Mouse (Mus musculus) myocyte (in vitro differentiated cells): ENCODE measurements around the gene Olfr1106. TPM values are rescaled to one million over a fixed set of nuclear protein-coding genes. Genes with fewer than 3 reads are reported as not detected.

Experiments used
- H3K27me3 ChIP-seq: one replicate; pipeline ENCODE4 v1.6.1; 2011; ENCODE audit not compliant: control insufficient read depth, insufficient read depth, insufficient read length
- H3K36me3 ChIP-seq: one replicate; pipeline ENCODE4 v1.6.1; 2011; ENCODE audit not compliant: control insufficient read depth, insufficient read depth
- H3K4me2 ChIP-seq: one replicate; pipeline ENCODE4 v1.6.1; 2011; ENCODE audit warnings: low read depth, control low read depth
- H3K4me3 ChIP-seq: one replicate; pipeline ENCODE4 v1.5.1; 2011; ENCODE audit warnings: mild to moderate bottlenecking, control low read depth, moderate library complexity
- H3K79me2 ChIP-seq: one replicate; pipeline ENCODE4 v1.6.1; 2011; ENCODE audit not compliant: control insufficient read depth, insufficient read depth
- H3ac ChIP-seq: one replicate; pipeline ENCODE4 v1.6.1; 2011; ENCODE audit not compliant: control insufficient read depth, insufficient read length
- CEBPB ChIP-seq: IDR thresholded peaks from 2 replicates; pipeline ENCODE4 v1.6.1; 2011; ENCODE audit warnings: mild to moderate bottlenecking, moderate library complexity; ENCODE audit not compliant: poor library complexity, insufficient read depth, severe bottlenecking
- E2F4 ChIP-seq: IDR thresholded peaks from one replicate; pipeline ENCODE4 v1.6.1; 2011; ENCODE audit warnings: mild to moderate bottlenecking, control low read depth, moderate library complexity; ENCODE audit not compliant: insufficient read depth
- MAX ChIP-seq: IDR thresholded peaks from one replicate; pipeline ENCODE4 v1.6.1; 2011; ENCODE audit warnings: low read depth, mild to moderate bottlenecking, control low read depth
- MYOD1 ChIP-seq, 3 experiments: IDR thresholded peaks; one replicate each; pipeline ENCODE4 v1.6.1; 2011; ENCODE audit warnings: control low read depth in 2 of 3, low read depth in 2 of 3, mild to moderate bottlenecking in 2 of 3, moderate library complexity in 1 of 3; ENCODE audit not compliant: insufficient read length in 2 of 3, control insufficient read depth in 1 of 3
- MYOG ChIP-seq, 3 experiments: IDR thresholded peaks; one replicate each; pipeline ENCODE4 v1.6.1; 2011; ENCODE audit warnings: control low read depth in 2 of 3, low read depth in 2 of 3, mild to moderate bottlenecking in 2 of 3; ENCODE audit not compliant: insufficient read length in 2 of 3, control insufficient read depth in 1 of 3, insufficient read depth in 1 of 3
- POLR2A ChIP-seq: IDR thresholded peaks from one replicate; pipeline ENCODE4 v1.6.1; 2011; ENCODE audit warnings: low read depth, mild to moderate bottlenecking, control low read depth, moderate library complexity; ENCODE audit not compliant: insufficient read length
- POLR2AphosphoS2 ChIP-seq: IDR thresholded peaks from one replicate; pipeline ENCODE4 v1.6.1; 2011; ENCODE audit warnings: low read depth, control low read depth; ENCODE audit not compliant: insufficient read length
- REST ChIP-seq: IDR thresholded peaks from one replicate; pipeline ENCODE4 v1.6.1; 2011; ENCODE audit warnings: mild to moderate bottlenecking, control low read depth, moderate library complexity; ENCODE audit not compliant: insufficient read depth, insufficient read length
- SRF ChIP-seq: IDR thresholded peaks from one replicate; pipeline ENCODE4 v1.6.1; 2011; ENCODE audit warnings: low read depth; ENCODE audit not compliant: control insufficient read depth, insufficient read length
- TCF12 ChIP-seq: IDR thresholded peaks from one replicate; pipeline ENCODE4 v1.6.1; 2011; ENCODE audit warnings: mild to moderate bottlenecking, control low read depth; ENCODE audit not compliant: poor library complexity, insufficient read depth, severe bottlenecking
- TCF3 ChIP-seq: IDR thresholded peaks from one replicate; pipeline ENCODE4 v1.6.1; 2011; ENCODE audit warnings: low read depth, control low read depth; ENCODE audit not compliant: insufficient read length
- USF1 ChIP-seq: IDR thresholded peaks from one replicate; pipeline ENCODE4 v1.6.1; 2011; ENCODE audit warnings: low read depth, mild to moderate bottlenecking, control low read depth, moderate library complexity
- polyA plus RNA-seq: library from polyadenylated mRNA; unstranded; fragments of >200 nt; fragmentation: generic; extraction: Trizol; gene quantifications from one replicate; pipeline ENCODE4 v1.2.1, GENCODE M21; 2012; ENCODE audit warnings: missing spikeins

Gene Olfr1106
- not detected for polyA plus RNA-seq

DNA sequence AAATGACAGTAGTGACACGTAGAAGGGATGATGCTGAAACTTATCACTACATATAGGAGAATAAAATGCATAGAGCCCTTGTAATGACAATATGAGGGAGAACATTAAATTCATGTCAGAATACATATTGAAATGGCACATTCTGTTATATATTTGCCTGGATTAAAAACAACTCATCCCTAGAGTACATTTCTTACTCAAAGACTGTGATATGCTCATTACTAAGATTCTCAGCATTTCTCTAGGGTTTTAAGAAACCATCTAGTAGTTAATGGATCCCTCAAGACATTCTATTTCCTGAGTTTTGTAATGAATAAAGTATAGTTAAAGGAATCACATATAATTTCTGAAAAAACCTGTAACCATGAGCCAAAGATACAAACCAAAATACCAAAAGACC lies at the start of gene Olfr1106:
Olfr1106 (minus strand) TSS at position 101 of the 400 bp plus-strand sequence.
- TF ChIP-seq POLR2A (no peak), SRF (no peak), E2F4 (no peak), TCF3 (no peak), MYOG (IDR thresholded peaks at IDR 0.05; ENCODE audit: control insufficient read depth in 1 of 3, insufficient read depth in 1 of 3, insufficient read length in 2 of 3, low read depth in 2 of 3) (no peak)

GRCm38 (mm10) chr2:87095908-87096307 lies 43.8 kb upstream of the Olfr1106 start, which contains the start of gene Olfr1109:
Gene Olfr1109 (minus strand): TSS chr2:87096008.
- H3K4me3 ChIP-seq = no peak within 1 kb of the TSS
- TF ChIP-seq MYOG (IDR thresholded peaks at IDR 0.05; ENCODE audit: control insufficient read depth in 1 of 3, insufficient read depth in 1 of 3, insufficient read length in 2 of 3, low read depth in 2 of 3) = no peak
- no peak for TF ChIP-seq MYOD1 (IDR thresholded peaks at IDR 0.05; ENCODE audit: control insufficient read depth in 1 of 3, insufficient read length in 2 of 3, low read depth in 2 of 3)
- no peak for TF ChIP-seq POLR2A
- TF ChIP-seq POLR2AphosphoS2 = no peak
- no peak for TF ChIP-seq TCF12
- TF ChIP-seq CEBPB = no peak
- TF ChIP-seq TCF3 = no peak
- no peak for TF ChIP-seq MAX
- no peak for TF ChIP-seq USF1
- no peak for TF ChIP-seq REST
- no peaks in the 10 kb centered on the region for H3K27me3 ChIP-seq
- no peaks in the 10 kb centered on the region for H3K36me3 ChIP-seq
- no peak within 1 kb of the TSS for H3K4me2 ChIP-seq
- no peaks in the 10 kb centered on the region for H3K79me2 ChIP-seq
- no peak within 1 kb of the TSS for H3ac ChIP-seq

More for the DNA sequence above, at the start of gene Olfr1106:
- no peaks in the 10 kb centered on the region for H3K36me3 ChIP-seq
- H3K79me2 ChIP-seq = no peaks in the 10 kb centered on the region
- no peak within 1 kb of the TSS for H3K4me3 ChIP-seq
- H3K4me2 ChIP-seq = no peak within 1 kb of the TSS
- no peak within 1 kb of the TSS for H3ac ChIP-seq
- H3K27me3 ChIP-seq = no peaks in the 10 kb centered on the region

GRCm38 (mm10) chr2:87075717-87076116 lies 23.6 kb upstream of the Olfr1106 start, which contains the start of gene Olfr1107:
Gene Olfr1107 (minus strand): TSS chr2:87075817.
- H3ac ChIP-seq = no peak within 1 kb of the TSS
- H3K4me3 ChIP-seq = no peak within 1 kb of the TSS
- no peaks in the 10 kb centered on the region for H3K36me3 ChIP-seq
- no peak within 1 kb of the TSS for H3K4me2 ChIP-seq
- no peaks in the 10 kb centered on the region for H3K27me3 ChIP-seq
- H3K79me2 ChIP-seq = no peaks in the 10 kb centered on the region
- no peak for TF ChIP-seq MYOG (IDR thresholded peaks at IDR 0.05; ENCODE audit: control insufficient read depth in 1 of 3, insufficient read depth in 1 of 3, insufficient read length in 2 of 3, low read depth in 2 of 3)

GRCm38 (mm10) chr2:87036431-87036830 lies 15.6 kb downstream of the Olfr1106 start, which contains the start of gene Olfr1105:
Gene Olfr1105 (minus strand): TSS chr2:87036531.
- Histone ChIP-seq H3K79me2 (no peaks in the 10 kb centered on the region), H3K4me2 (no peak within 1 kb of the TSS), H3ac (no peak within 1 kb of the TSS), H3K27me3 (no peaks in the 10 kb centered on the region), H3K36me3 (no peaks in the 10 kb centered on the region), H3K4me3 (no peak within 1 kb of the TSS)
- TF ChIP-seq POLR2A (no peak), POLR2AphosphoS2 (no peak), TCF12 (no peak), MAX (no peak), E2F4 (no peak), USF1 (no peak)

DNA sequence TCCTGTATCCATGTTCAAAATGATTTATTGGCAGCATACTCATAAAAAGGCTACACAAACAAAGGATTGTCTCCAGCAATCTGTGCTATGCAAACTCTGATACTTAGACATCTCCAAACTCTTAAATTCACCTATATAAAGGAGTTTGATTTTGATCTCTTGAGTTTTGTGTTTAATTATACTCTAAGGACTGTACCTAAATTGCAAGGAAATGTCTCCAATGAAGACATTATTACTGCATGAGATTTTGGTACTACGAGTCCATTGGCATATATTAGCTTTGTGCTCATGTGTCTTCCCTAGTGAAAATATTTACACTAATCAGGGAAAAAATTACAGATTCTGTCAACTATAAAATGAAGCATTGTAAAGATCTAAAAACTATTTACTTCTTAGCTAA lies 25.1 kb downstream of the Olfr1106 start, which contains the start of gene Olfr1104:
Olfr1104 (minus strand) TSS at position 101 of the 400 bp plus-strand sequence.
- TF ChIP-seq MAX (no peak), CEBPB (no peak), REST (no peak), E2F4 (no peak), MYOD1 (IDR thresholded peaks at IDR 0.05; ENCODE audit: control insufficient read depth in 1 of 3, insufficient read length in 2 of 3, low read depth in 2 of 3) (no peak), TCF3 (no peak), POLR2AphosphoS2 (no peak), POLR2A (no peak), TCF12 (no peak), USF1 (no peak), SRF (no peak), MYOG (IDR thresholded peaks at IDR 0.05; ENCODE audit: control insufficient read depth in 1 of 3, insufficient read depth in 1 of 3, insufficient read length in 2 of 3, low read depth in 2 of 3) (no peak)
- H3K4me3 ChIP-seq = no peak within 1 kb of the TSS
- H3K4me2 ChIP-seq = no peak within 1 kb of the TSS
- H3ac ChIP-seq = no peak within 1 kb of the TSS
- H3K27me3 ChIP-seq = no peaks in the 10 kb centered on the region
- H3K79me2 ChIP-seq = no peaks in the 10 kb centered on the region
- H3K36me3 ChIP-seq = no peaks in the 10 kb centered on the region
